Mouse (Mus musculus) liver, embryonic 15.5 days (tissue): ENCODE measurements around the gene Frmpd1. TPM values are rescaled to one million over a fixed set of nuclear protein-coding genes. Genes with fewer than 3 reads are reported as not detected.

ENCODE experiments used
- ATAC-seq: fragments of 200-750 bp; cut with Nextera tagmentation; 2 replicates; pipeline ENCODE4 v1.8.0; 2017; ENCODE audit warnings: moderate number of reproducible peaks, mild to moderate bottlenecking, moderate library complexity; ENCODE audit not compliant: insufficient read depth
- H3K27ac ChIP-seq: fragments of 300-500 bp; sonication (generic); replicated peaks from 2 replicates; pipeline ENCODE4 v1.5.1; 2015; ENCODE audit warnings: mild to moderate bottlenecking, inconsistent platforms
- H3K27me3 ChIP-seq: fragments of 300-500 bp; sonication (generic); 2 replicates; pipeline ENCODE4 v1.6.1; 2015; ENCODE audit warnings: mild to moderate bottlenecking, inconsistent platforms
- H3K36me3 ChIP-seq: fragments of 300-500 bp; sonication (generic); replicated peaks from 2 replicates; pipeline ENCODE4 v1.6.1; 2015; ENCODE audit warnings: moderate library complexity, mild to moderate bottlenecking, inconsistent platforms
- H3K4me1 ChIP-seq: fragments of 300-500 bp; sonication (generic); replicated peaks from 2 replicates; pipeline ENCODE4 v1.6.1; 2015; ENCODE audit warnings: inconsistent platforms
- H3K4me2 ChIP-seq: fragments of 300-500 bp; sonication (generic); 2 replicates; pipeline ENCODE4 v1.6.1; 2015; ENCODE audit warnings: moderate library complexity, mild to moderate bottlenecking, inconsistent platforms
- H3K4me3 ChIP-seq: fragments of 300-500 bp; sonication (generic); replicated peaks from 2 replicates; pipeline ENCODE4 v1.5.1; 2015; ENCODE audit warnings: mild to moderate bottlenecking, inconsistent platforms
- H3K9ac ChIP-seq: fragments of 300-500 bp; sonication (generic); 2 replicates; pipeline ENCODE4 v1.6.1; 2015; ENCODE audit warnings: moderate library complexity, mild to moderate bottlenecking, inconsistent platforms
- H3K9me3 ChIP-seq: fragments of 300-500 bp; sonication (generic); replicated peaks from 2 replicates; pipeline ENCODE4 v1.6.1; 2016; ENCODE audit warnings: inconsistent platforms
- WGBS: fragments of 180-500 bp; shearing (Covaris S2); methylation state at CpG from one replicate; pipeline ENCODE4 v1.1.7; 2015; ENCODE audit warnings: mixed read lengths; ENCODE audit not compliant: insufficient replicate concordance; 5-methylcytosine and 5-hydroxymethylcytosine counted together
- polyA plus RNA-seq: library from polyadenylated mRNA; unstranded; fragments of >200 nt; fragmentation: Nextera tagmentation; extraction: Ambion mirVana; gene quantifications from 2 replicates; pipeline ENCODE4 v1.2.1, GENCODE M21; 2015

Gene Frmpd1
- polyA plus RNA-seq, 1 experiment from 2014 or later: 0.25 TPM

GRCm38 (mm10) chr4:45331139-45331538 lies 146.5 kb downstream of the Frmpd1 start:
- no peak for ATAC-seq
- H3K9ac ChIP-seq: no peak overlapping the region
- H3K27me3 ChIP-seq: 0 out of 2 replicates have a peak, but pooled peaks cover 11% of the 10 kb centered on the region
- no peak overlapping the region for H3K4me2 ChIP-seq
- no peak overlapping the region for H3K27ac ChIP-seq
- no peaks in the 10 kb centered on the region for H3K36me3 ChIP-seq
- H3K4me1 ChIP-seq: no peaks in the 10 kb centered on the region
- H3K4me3 ChIP-seq: no peak overlapping the region
- WGBS: 62% methylated on average over 7 of the region's 7 CpGs
- no peaks in the 10 kb centered on the region for H3K9me3 ChIP-seq

- H3K27ac ChIP-seq: no peak overlapping the region
- H3K9ac ChIP-seq: no peak overlapping the region
- H3K9me3 ChIP-seq: no peaks in the 10 kb centered on the region
- ATAC-seq: no peak
- no peak overlapping the region for H3K4me3 ChIP-seq
- H3K4me2 ChIP-seq: no peak overlapping the region
- 0 out of 2 replicates have a peak, but pooled peaks cover 11% of the 10 kb centered on the region for H3K27me3 ChIP-seq
- 30% methylated on average over 3 of the region's 3 CpGs for WGBS
- no peaks in the 10 kb centered on the region for H3K36me3 ChIP-seq
- no peaks in the 10 kb centered on the region for H3K4me1 ChIP-seq
Observed at GRCm38 (mm10) chr4:45332466-45332865, 147.8 kb downstream of the Frmpd1 start.

Other genes starting within 250 kb of the Frmpd1 start
- gene Grhpr, start 203.5 kb upstream of the Frmpd1 start, polyA plus RNA-seq: 125 and 146 TPM in 2 replicates
- 5.8 and 5.9 TPM in 2 replicates for gene Zbtb5, start 172.5 kb upstream of the Frmpd1 start, polyA plus RNA-seq
- 14.7 and 15.6 TPM in 2 replicates for gene Polr1e, start 166.3 kb upstream of the Frmpd1 start, polyA plus RNA-seq
- gene Fbxo10, start 100.3 kb upstream of the Frmpd1 start, polyA plus RNA-seq: 4.0 and 4.5 TPM in 2 replicates
- gene Tomm5, start 76.8 kb upstream of the Frmpd1 start, polyA plus RNA-seq: 115 and 126 TPM in 2 replicates
- 3.7 and 4.9 TPM in 2 replicates for gene Trmt10b, start 112.3 kb downstream of the Frmpd1 start, polyA plus RNA-seq
- gene Dcaf10, start 157.2 kb downstream of the Frmpd1 start, polyA plus RNA-seq: 5.7 and 6.9 TPM in 2 replicates
- gene Exosc3, start 157.9 kb downstream of the Frmpd1 start, polyA plus RNA-seq: 46.1 and 47.9 TPM in 2 replicates
- gene Slc25a51, start 223.9 kb downstream of the Frmpd1 start, polyA plus RNA-seq: 72.8 and 74.4 TPM in 2 replicates